Mouse (Mus musculus): Measurements from ENCODE around the gene Sytl2. TPM values are rescaled to one million over a fixed set of nuclear protein-coding genes. Genes with fewer than 3 reads are reported as not detected.

Sytl2 gene
- total RNA-seq, 2 experiments from 2014 or later, result 87.1 to 90.8 TPM

DNA sequence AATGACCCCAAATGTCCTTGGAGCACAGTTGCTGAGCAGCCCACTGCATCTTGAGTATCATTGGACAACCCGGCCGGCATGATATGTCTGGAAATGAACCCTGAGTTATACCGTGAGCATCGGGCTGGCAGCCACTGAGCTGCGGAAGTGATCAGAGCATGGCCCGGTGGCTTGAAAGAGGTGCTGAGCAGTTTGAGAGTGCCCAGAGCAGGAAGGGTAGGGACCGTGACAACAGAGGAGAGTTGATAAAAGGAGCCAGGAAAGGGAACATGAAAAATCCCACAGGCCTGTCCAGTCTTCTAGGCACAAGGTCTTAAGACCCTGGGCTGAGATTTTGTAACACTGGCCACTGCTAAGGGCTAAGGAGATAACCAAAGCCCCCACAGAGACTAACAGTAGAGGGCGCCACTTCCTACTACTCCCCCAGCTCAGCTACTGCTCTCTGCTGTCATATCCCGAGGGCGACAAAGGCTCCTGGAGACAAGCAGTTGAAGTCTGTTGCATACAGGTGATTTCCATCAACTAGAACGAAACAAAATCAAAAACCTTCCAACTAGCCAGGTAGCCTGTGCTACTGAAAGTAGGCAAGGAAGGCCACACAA is 21.7 kb upstream of the Sytl2 start:
- intact Hi-C loops (cut with DNase I), result loop anchor here (5.0 kb wide), 1 partner anchor 127 kb away; no protein-coding TSS in a partner anchor
- TF ChIP-seq CTCF (IDR thresholded peaks at IDR 0.05), result peak; percentile 59

GRCm38 (mm10) chr7:90280878-90281277 is 21.2 kb upstream of the Sytl2 start:
- intact Hi-C loops (cut with DNase I), result loop anchor here (5.0 kb wide), 1 partner anchor 126 kb away; no protein-coding TSS in a partner anchor
- TF ChIP-seq CTCF (IDR thresholded peaks at IDR 0.05), result no peak

More for the DNA sequence above, 21.7 kb upstream of the Sytl2 start:
- H3K27ac ChIP-seq, result no peak overlapping the region
- DNase-seq (ENCODE audit: extremely low spot score in 1 of 2, low spot score in 2 of 2), result peak in 1 of 2 experiments; percentile 29
- no peak overlapping the region for H3K4me3 ChIP-seq

GRCm38 (mm10) chr7:90281759-90282546 is 20.1 kb upstream of the Sytl2 start:
- Histone ChIP-seq H3K4me3 (no peak overlapping the region), H3K27ac (no peak overlapping the region)
- intact Hi-C loops (cut with DNase I), result loop anchor here (5.0 kb wide), 1 partner anchor 125 kb away; no protein-coding TSS in a partner anchor
- TF ChIP-seq CTCF (IDR thresholded peaks at IDR 0.05), result no peak
- no peak for DNase-seq (ENCODE audit: extremely low spot score in 1 of 2, low spot score in 2 of 2)

More at GRCm38 (mm10) chr7:90280878-90281277, 21.2 kb upstream of the Sytl2 start:
- no peak for DNase-seq (ENCODE audit: extremely low spot score in 1 of 2, low spot score in 2 of 2)
- Histone ChIP-seq H3K4me3 (no peak overlapping the region), H3K27ac (no peak overlapping the region)

- TF ChIP-seq CTCF (IDR thresholded peaks at IDR 0.05), result no peak
- intact Hi-C loops (cut with DNase I), result loop anchor here (5.0 kb wide), 1 partner anchor 125 kb away; no protein-coding TSS in a partner anchor
- DNase-seq (ENCODE audit: extremely low spot score in 1 of 2, low spot score in 2 of 2), result no peak
- H3K27ac ChIP-seq, result no peak overlapping the region
- H3K4me3 ChIP-seq, result no peak overlapping the region
Measured at GRCm38 (mm10) chr7:90282786-90283185, 19.3 kb upstream of the Sytl2 start.

GRCm38 (mm10) chr7:90284793-90285192 is 17.3 kb upstream of the Sytl2 start:
- intact Hi-C loops (cut with DNase I), result loop anchor here (5.0 kb wide), 1 partner anchor 123 kb away; no protein-coding TSS in a partner anchor
- no peak for TF ChIP-seq CTCF (IDR thresholded peaks at IDR 0.05)
- H3K4me3 ChIP-seq, result no peak overlapping the region
- no peak for DNase-seq (ENCODE audit: extremely low spot score in 1 of 2, low spot score in 2 of 2)
- no peak overlapping the region for H3K27ac ChIP-seq

GRCm38 (mm10) chr7:90291885-90292284 is 10.2 kb upstream of the Sytl2 start:
- Histone ChIP-seq H3K4me3 (no peak overlapping the region), H3K27ac (no peak overlapping the region)
- no peak for DNase-seq (ENCODE audit: extremely low spot score in 1 of 2, low spot score in 2 of 2)
- intact Hi-C loops (cut with DNase I), result no loop called here
- TF ChIP-seq CTCF (IDR thresholded peaks at IDR 0.05), result no peak

- Histone ChIP-seq H3K27ac (peak overlapping the region; percentile 40), H3K4me3 (peak overlapping the region; percentile 61)
- no peak for DNase-seq (ENCODE audit: extremely low spot score in 1 of 2, low spot score in 2 of 2)
- TF ChIP-seq CTCF (IDR thresholded peaks at IDR 0.05), result no peak
- intact Hi-C loops (cut with DNase I), result no loop called here
Measured at GRCm38 (mm10) chr7:90302647-90303552, 848 bp downstream of the Sytl2 start.

DNA sequence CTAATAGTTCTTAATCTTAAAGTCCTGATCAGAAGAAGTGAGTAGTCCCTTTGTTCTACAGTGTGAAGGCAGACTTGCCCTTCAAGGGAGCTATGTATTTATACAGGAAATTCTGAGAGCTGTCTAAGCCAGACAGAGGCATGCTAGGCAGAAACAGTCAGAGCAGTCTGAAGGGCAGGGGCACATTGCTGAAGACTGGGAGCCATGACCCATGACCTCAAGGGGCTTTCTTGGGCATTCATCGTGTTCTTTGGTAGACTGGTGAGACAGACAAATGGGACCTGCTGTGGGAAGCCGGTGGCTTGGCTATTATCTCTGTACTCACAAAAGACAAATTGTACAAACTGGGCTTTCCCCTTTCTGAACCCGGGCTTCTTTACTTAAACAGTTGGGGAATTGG is 4.0 kb downstream of the Sytl2 start:
- intact Hi-C loops (cut with DNase I), result no loop called here
- Histone ChIP-seq H3K4me3 (no peak overlapping the region), H3K27ac (no peak overlapping the region)
- DNase-seq (ENCODE audit: extremely low spot score in 1 of 2, low spot score in 2 of 2), result no peak
- TF ChIP-seq CTCF (IDR thresholded peaks at IDR 0.05), result no peak

GRCm38 (mm10) chr7:90306968-90307367 is 4.9 kb downstream of the Sytl2 start:
- H3K4me3 ChIP-seq, result no peak overlapping the region
- no peak for DNase-seq (ENCODE audit: extremely low spot score in 1 of 2, low spot score in 2 of 2)
- intact Hi-C loops (cut with DNase I), result no loop called here
- TF ChIP-seq CTCF (IDR thresholded peaks at IDR 0.05), result no peak
- no peak overlapping the region; the same call in 1 of the 2 replicates for H3K27ac ChIP-seq

- Histone ChIP-seq H3K27ac (no peak overlapping the region; the same call in 1 of the 2 replicates), H3K4me3 (no peak overlapping the region)
- TF ChIP-seq CTCF (IDR thresholded peaks at IDR 0.05), result no peak
- intact Hi-C loops (cut with DNase I), result no loop called here
- no peak for DNase-seq (ENCODE audit: extremely low spot score in 1 of 2, low spot score in 2 of 2)
Measured at GRCm38 (mm10) chr7:90308003-90308402, 6.0 kb downstream of the Sytl2 start.

GRCm38 (mm10) chr7:90312151-90312883 is 10.3 kb downstream of the Sytl2 start:
- intact Hi-C loops (cut with DNase I), result no loop called here
- TF ChIP-seq CTCF (IDR thresholded peaks at IDR 0.05), result no peak
- DNase-seq (ENCODE audit: extremely low spot score in 1 of 2, low spot score in 2 of 2), result no peak

More at GRCm38 (mm10) chr7:90312151-90312883, 10.3 kb downstream of the Sytl2 start:
- H3K4me3 ChIP-seq, result no peak overlapping the region
- no peak overlapping the region for H3K27ac ChIP-seq

Measured in left cerebral cortex, adult 2 months (tissue).